Mouse (Mus musculus) frontal cortex, adult 2 months (tissue): ENCODE results near the gene Hist1h2ac. TPM values are rescaled to one million over a fixed set of nuclear protein-coding genes. Genes with fewer than 3 reads are reported as not detected.
"Not testable (repeated sequence)": the region's sequence is repeated elsewhere in the genome, so short reads cannot be mapped to it uniquely, and the experiment has no call there.

Experiments used
- DNase-seq, 2 experiments: peaks; one replicate each; pipeline ENCODE4 v3.0.0; 2022; ENCODE audit warnings: low spot score in 1 of 2; ENCODE audit errors: extremely low spot score in 1 of 2
- polyA plus RNA-seq: library from polyadenylated mRNA; depleted of rRNA; stranded (reverse); fragments of >200 nt; gene quantifications from 2 replicates; pipeline ENCODE4 v1.2.3, GENCODE M21; 2012

Hist1h2ac gene
- polyA plus RNA-seq, 1 experiment = 1.7 TPM

GRCm38 (mm10) chr13:23700786-23701520, 17.2 kb upstream of the Hist1h2ac start:
- peak; percentile 75 to 90 for DNase-seq

- no peak for DNase-seq
Observed at GRCm38 (mm10) chr13:23699767-23700166, 16.0 kb upstream of the Hist1h2ac start.

- DNase-seq = no peak
Observed at GRCm38 (mm10) chr13:23698996-23699395, 15.2 kb upstream of the Hist1h2ac start.

GRCm38 (mm10) chr13:23698300-23698693, 14.5 kb upstream of the Hist1h2ac start, which contains the start of gene Hist1h4c:
Gene Hist1h4c, minus strand, starts transcription at chr13:23698454.
- peak; percentile 98 to 100 for DNase-seq

GRCm38 (mm10) chr13:23697491-23698299, 13.9 kb upstream of the Hist1h2ac start:
- DNase-seq = peak in 1 of 2 experiments; percentile 78

- no peak for DNase-seq
Observed at GRCm38 (mm10) chr13:23696061-23696474, 12.3 kb upstream of the Hist1h2ac start.

GRCm38 (mm10) chr13:23695514-23695913, 11.8 kb upstream of the Hist1h2ac start, which contains the start of gene Hist1h1t:
Gene Hist1h1t, plus strand, starts transcription at chr13:23695814.
- DNase-seq = no peak

- DNase-seq = no peak
Observed at GRCm38 (mm10) chr13:23694956-23695355, 11.2 kb upstream of the Hist1h2ac start.

- DNase-seq = no peak
Observed at GRCm38 (mm10) chr13:23693856-23694440, 10.2 kb upstream of the Hist1h2ac start.

- no peak for DNase-seq
Observed at GRCm38 (mm10) chr13:23689459-23689858, 5.7 kb upstream of the Hist1h2ac start.

GRCm38 (mm10) chr13:23688956-23689355, 5.2 kb upstream of the Hist1h2ac start:
- DNase-seq = no peak

- no peak for DNase-seq
Observed at GRCm38 (mm10) chr13:23687907-23688306, 4.2 kb upstream of the Hist1h2ac start.

GRCm38 (mm10) chr13:23687181-23687580, 3.4 kb upstream of the Hist1h2ac start:
- DNase-seq = no peak

- peak in 1 of 2 experiments; percentile 32 for DNase-seq
Observed at GRCm38 (mm10) chr13:23685966-23686365, 2.2 kb upstream of the Hist1h2ac start.

GRCm38 (mm10) chr13:23685121-23685861, 1.5 kb upstream of the Hist1h2ac start:
- no peak for DNase-seq

- peak in 1 of 2 experiments; percentile 66 for DNase-seq
Observed at GRCm38 (mm10) chr13:23684295-23684945, 672 bp upstream of the Hist1h2ac start.

GRCm38 (mm10) chr13:23682947-23683754, 597 bp downstream of the Hist1h2ac start:
- DNase-seq = not testable (repeated sequence)

GRCm38 (mm10) chr13:23682623-23682946, 1.2 kb downstream of the Hist1h2ac start:
- DNase-seq = no peak

GRCm38 (mm10) chr13:23681990-23682582, 1.7 kb downstream of the Hist1h2ac start:
- DNase-seq = no peak
